Mouse (Mus musculus) left cerebral cortex, postnatal 14 days (tissue): ENCODE data around the gene Gm6993. TPM values are rescaled to one million over a fixed set of nuclear protein-coding genes. Genes with fewer than 3 reads are reported as not detected.

ENCODE experiments used
- total RNA-seq, 2 experiments: library from RNA; stranded (reverse); gene quantifications; 2 replicates each; pipeline ENCODE4 v1.2.3; 2021

The Gm6993 gene
- total RNA-seq, 2 experiments from 2014 or later, result not detected

Other genes starting within 250 kb of the Gm6993 start
- not detected for gene Fam110c, start 166.9 kb upstream of the Gm6993 start, total RNA-seq
- gene Lamb1, start 24.5 kb downstream of the Gm6993 start, total RNA-seq, result 10 to 100 TPM; 26.2 to 28.1 TPM
- gene Dld, start 110.7 kb downstream of the Gm6993 start, total RNA-seq, result 100 to 1,000 TPM; 112 to 114 TPM
- gene Slc26a3, start 150.1 kb downstream of the Gm6993 start, total RNA-seq, result under 1 TPM; 0.11 to 0.25 TPM